Mouse (Mus musculus) bone marrow macrophage, adult 2 months (primary cell): Measurements from ENCODE around the gene Ank3.

Experiments used
- CTCF ChIP-seq: IDR thresholded peaks from 2 replicates; pipeline ENCODE4 v1.5.1; 2012; ENCODE audit warnings: low read depth, mild to moderate bottlenecking, low read length, moderate library complexity
- POLR2A ChIP-seq: IDR thresholded peaks from 2 replicates; pipeline ENCODE4 v1.6.1; 2012; ENCODE audit warnings: mild to moderate bottlenecking, low read depth, low read length, borderline replicate concordance

GRCm38 (mm10) chr10:69746730-69747129 lies 348.2 kb downstream of the Ank3 start:
- TF ChIP-seq POLR2A: no peak
- TF ChIP-seq CTCF: no peak
